Mouse (Mus musculus) limb, embryonic 14.5 days (tissue): Measurements from ENCODE around the gene Rapgef6. TPM values are rescaled to one million over a fixed set of nuclear protein-coding genes. Genes with fewer than 3 reads are reported as not detected.
A peak's percentile ranks its signal among the peaks of the same experiment; 100 is the strongest.

ENCODE experiments used
- ATAC-seq: fragments of 200-750 bp; cut with Nextera tagmentation; 2 replicates; pipeline ENCODE4 v1.8.0; 2017; ENCODE audit warnings: low read depth, moderate number of reproducible peaks, moderate TSS enrichment; ENCODE audit not compliant: low FRiP score
- DNase-seq: peaks from one replicate; pipeline ENCODE4 v3.0.0-alpha.2; 2015; ENCODE audit warnings: low spot score
- H3K27ac ChIP-seq: fragments of 300-500 bp; sonication (generic); replicated peaks from 2 replicates; pipeline ENCODE4 v1.5.1; 2014; ENCODE audit warnings: low read depth, mild to moderate bottlenecking, low read length, moderate library complexity, mixed read lengths
- H3K27me3 ChIP-seq: fragments of 300-500 bp; sonication (generic); 2 replicates; pipeline ENCODE4 v1.6.1; 2014; ENCODE audit warnings: low read length, mixed read lengths; ENCODE audit not compliant: control insufficient read depth, insufficient read depth
- H3K36me3 ChIP-seq: fragments of 300-500 bp; sonication (generic); 2 replicates; pipeline ENCODE4 v1.6.1; 2014; ENCODE audit warnings: mild to moderate bottlenecking, low read length, moderate library complexity, mixed read lengths; ENCODE audit not compliant: control insufficient read depth, insufficient read depth
- H3K4me1 ChIP-seq: fragments of 300-500 bp; sonication (generic); 2 replicates; pipeline ENCODE4 v1.6.1; 2014; ENCODE audit warnings: antibody characterized with exemption, low read length, mixed read lengths; ENCODE audit not compliant: control insufficient read depth, insufficient read depth
- H3K4me2 ChIP-seq: fragments of 300-500 bp; sonication (generic); replicated peaks from 2 replicates; pipeline ENCODE4 v1.6.1; 2014; ENCODE audit warnings: low read depth, mild to moderate bottlenecking, low read length, moderate library complexity; ENCODE audit not compliant: severe bottlenecking
- H3K4me3 ChIP-seq: fragments of 300-500 bp; sonication (generic); replicated peaks from 2 replicates; pipeline ENCODE4 v1.5.1; 2014; ENCODE audit warnings: low read length
- H3K9ac ChIP-seq: fragments of 300-500 bp; sonication (generic); 2 replicates; pipeline ENCODE4 v1.6.1; 2014; ENCODE audit warnings: mild to moderate bottlenecking, low read depth, low read length, moderate library complexity; ENCODE audit not compliant: severe bottlenecking
- H3K9me3 ChIP-seq: fragments of 300-500 bp; sonication (generic); 2 replicates; pipeline ENCODE4 v1.6.1; 2016; ENCODE audit warnings: low read length; ENCODE audit not compliant: control insufficient read depth
- POLR2A ChIP-seq: fragments of 200-500 bp; IDR thresholded peaks from 2 replicates; pipeline ENCODE4 v1.8.0; 2012; ENCODE audit warnings: inconsistent platforms, mild to moderate bottlenecking, moderate library complexity, borderline replicate concordance; ENCODE audit not compliant: insufficient read depth, insufficient read length; ENCODE audit errors: extremely low read depth
- WGBS: fragments of 180-500 bp; shearing (Covaris S2); extraction: QIAGEN DNeasy Blood & Tissue Kit; methylation state at CpG from one replicate; pipeline ENCODE4 v1.1.7; 2014; 5-methylcytosine and 5-hydroxymethylcytosine counted together
- polyA plus RNA-seq, 2 experiments: library from polyadenylated mRNA; depleted of rRNA in 1 of 2; stranded (reverse) in 1 of 2; unstranded in 1 of 2; fragments of >200 nt; fragmentation: Nextera tagmentation in 1 of 2; extraction: Ambion mirVana in 1 of 2; gene quantifications; 2 replicates each; pipeline versions ENCODE4 v1.2.1 to v1.2.3; 2012 to 2014

Rapgef6 gene
- polyA plus RNA-seq, 2 experiments: 13.8 to 26.6 TPM

GRCm38 (mm10) chr11:54499838-54500237 is 22.8 kb upstream of the Rapgef6 start:
- no peak for TF ChIP-seq POLR2A
- peaks cover 35% of the 10 kb centered on the region for H3K36me3 ChIP-seq
- ATAC-seq (no peak), DNase-seq (no peak)
- H3K4me1 ChIP-seq: no peaks in the 10 kb centered on the region
- H3K27ac ChIP-seq: no peak overlapping the region
- no peaks in the 10 kb centered on the region for H3K27me3 ChIP-seq
- H3K4me2 ChIP-seq: no peak overlapping the region
- no peak overlapping the region for H3K9ac ChIP-seq
- 74% methylated on average over 5 of the region's 5 CpGs for WGBS
- H3K4me3 ChIP-seq: no peak overlapping the region
- H3K9me3 ChIP-seq: no peaks in the 10 kb centered on the region

DNA sequence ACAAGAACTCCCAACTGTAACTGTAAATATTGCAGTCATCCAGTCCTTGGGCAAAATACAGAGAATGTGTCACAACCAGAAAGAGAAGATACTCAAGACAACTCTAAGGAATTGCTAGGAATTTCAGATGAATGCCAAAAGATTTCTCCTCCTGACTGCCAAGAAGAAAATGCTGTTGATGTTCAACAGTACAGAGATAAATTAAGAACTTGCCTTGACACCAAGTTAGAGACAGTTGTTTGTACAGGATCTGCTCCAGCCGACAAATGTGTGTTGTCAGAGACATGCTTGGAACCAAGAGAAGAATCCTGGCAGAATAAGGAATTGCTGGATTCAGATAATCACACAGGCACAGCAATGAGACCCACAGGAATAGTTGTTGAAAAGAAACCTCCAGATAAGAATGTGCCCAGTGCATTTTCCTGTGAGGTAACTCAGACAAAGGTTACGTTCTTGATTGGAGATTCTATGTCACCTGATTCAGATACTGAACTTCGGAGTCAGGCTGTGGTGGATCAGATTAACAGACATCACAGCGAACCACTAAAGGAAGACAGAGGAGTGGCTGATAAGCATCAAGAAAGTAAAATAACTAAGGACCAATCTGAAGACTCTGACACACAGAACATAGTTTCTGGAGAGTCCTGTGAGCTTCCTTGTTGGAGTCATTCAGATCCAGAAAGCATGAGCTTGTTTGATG is 20.0 kb upstream of the Rapgef6 start:
- TF ChIP-seq POLR2A: no peak
- Histone ChIP-seq H3K27ac (no peak overlapping the region), H3K4me3 (no peak overlapping the region), H3K4me2 (no peak overlapping the region), H3K9me3 (no peaks in the 10 kb centered on the region), H3K4me1 (no peaks in the 10 kb centered on the region), H3K36me3 (peaks cover 36% of the 10 kb centered on the region), H3K27me3 (no peaks in the 10 kb centered on the region), H3K9ac (no peak overlapping the region)
- 93% methylated on average over 4 of the region's 4 CpGs for WGBS
- no peak for ATAC-seq
- no peak for DNase-seq

- no peaks in the 10 kb centered on the region for H3K4me1 ChIP-seq
- H3K27ac ChIP-seq: no peak overlapping the region
- no peak overlapping the region for H3K9ac ChIP-seq
- no peaks in the 10 kb centered on the region for H3K27me3 ChIP-seq
- H3K9me3 ChIP-seq: no peaks in the 10 kb centered on the region
- no peak overlapping the region for H3K4me2 ChIP-seq
- no peak overlapping the region for H3K4me3 ChIP-seq
- peaks cover 24% of the 10 kb centered on the region for H3K36me3 ChIP-seq
- DNase-seq: no peak
- no peak for TF ChIP-seq POLR2A
- ATAC-seq: no peak
Measured at GRCm38 (mm10) chr11:54513584-54513983, 9.1 kb upstream of the Rapgef6 start.

DNA sequence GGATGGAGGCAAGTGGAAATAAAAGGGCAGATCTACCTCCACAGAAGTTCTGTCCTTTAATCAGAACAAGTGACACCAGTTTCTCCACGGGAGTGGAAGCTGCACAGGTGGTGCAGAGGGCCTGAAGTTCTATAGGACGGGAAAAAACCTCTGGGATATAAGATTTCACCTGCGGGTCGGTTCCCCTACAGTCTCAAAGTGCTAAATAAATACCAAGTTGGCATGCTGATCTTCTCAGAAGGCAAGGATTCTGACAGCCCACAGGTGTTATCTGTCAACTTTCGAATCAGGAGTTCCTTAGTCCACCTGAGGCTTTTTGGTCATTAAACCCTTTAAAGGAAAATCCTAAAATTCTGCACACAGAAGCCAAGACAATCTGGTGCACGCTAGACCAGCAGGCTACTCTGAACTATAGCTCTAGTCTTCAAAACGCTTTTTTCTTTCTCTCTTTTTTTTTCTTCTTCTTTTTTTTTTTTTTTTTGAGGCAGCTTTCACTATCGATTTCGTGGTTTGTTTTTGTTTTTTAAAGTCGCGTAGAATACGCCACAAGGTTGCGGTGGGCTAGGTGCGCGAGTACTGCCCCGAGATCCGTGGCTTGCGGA is 619 bp upstream of the Rapgef6 start:
- Histone ChIP-seq H3K27ac (peak overlapping the region; percentile 91), H3K4me2 (peak overlapping the region; percentile 67), H3K4me3 (peak overlapping the region; percentile 78), H3K27me3 (no peaks in the 10 kb centered on the region), H3K4me1 (peaks cover 11% of the 10 kb centered on the region), H3K9me3 (no peaks in the 10 kb centered on the region), H3K36me3 (no peaks in the 10 kb centered on the region), H3K9ac (peak overlapping the region; percentile 68)
- no peak for TF ChIP-seq POLR2A
- DNase-seq (peak; percentile 21), ATAC-seq (no peak)
- under 1% methylated on average over 18 of the region's 18 CpGs for WGBS

DNA sequence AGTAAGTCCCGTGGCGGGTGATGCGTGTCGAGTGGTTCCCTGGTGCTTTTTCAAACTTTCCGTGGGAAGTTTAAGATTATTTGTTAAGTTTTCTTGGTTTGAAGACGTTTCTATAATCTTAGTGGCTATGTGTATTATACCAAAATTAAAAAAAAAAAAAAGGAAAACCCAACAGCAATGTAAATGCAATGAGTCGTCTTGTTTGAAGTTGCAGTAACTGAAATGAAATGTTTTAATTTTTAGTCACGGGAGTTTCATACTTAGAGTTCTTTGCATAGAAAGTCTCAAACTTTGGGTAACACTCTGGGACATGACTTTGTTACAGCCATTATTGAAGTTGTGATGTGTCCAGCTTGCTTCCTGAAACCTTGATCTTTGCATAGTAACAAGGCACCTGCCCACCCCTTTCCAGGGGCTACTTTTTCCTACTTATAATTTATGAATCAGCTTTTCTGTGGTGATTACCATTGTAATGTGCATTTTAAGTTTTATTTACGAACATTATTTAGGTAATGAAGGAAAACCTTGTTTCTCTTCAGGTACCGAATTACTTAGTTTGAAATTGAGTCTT is 869 bp downstream of the Rapgef6 start:
- 18% methylated on average over 10 of the region's 10 CpGs for WGBS
- Histone ChIP-seq H3K9me3 (no peaks in the 10 kb centered on the region), H3K36me3 (no peaks in the 10 kb centered on the region), H3K4me3 (peak overlapping the region; percentile 78), H3K4me1 (peaks cover 11% of the 10 kb centered on the region), H3K27ac (no peak overlapping the region; the same call in 1 of the 2 replicates), H3K4me2 (peak overlapping the region; percentile 67), H3K9ac (peak overlapping the region; percentile 83), H3K27me3 (no peaks in the 10 kb centered on the region)
- DNase-seq (no peak), ATAC-seq (no peak)
- no peak for TF ChIP-seq POLR2A
